ENCODE assay signal across 23 mouse cellular contexts in the genomic region with DNA sequence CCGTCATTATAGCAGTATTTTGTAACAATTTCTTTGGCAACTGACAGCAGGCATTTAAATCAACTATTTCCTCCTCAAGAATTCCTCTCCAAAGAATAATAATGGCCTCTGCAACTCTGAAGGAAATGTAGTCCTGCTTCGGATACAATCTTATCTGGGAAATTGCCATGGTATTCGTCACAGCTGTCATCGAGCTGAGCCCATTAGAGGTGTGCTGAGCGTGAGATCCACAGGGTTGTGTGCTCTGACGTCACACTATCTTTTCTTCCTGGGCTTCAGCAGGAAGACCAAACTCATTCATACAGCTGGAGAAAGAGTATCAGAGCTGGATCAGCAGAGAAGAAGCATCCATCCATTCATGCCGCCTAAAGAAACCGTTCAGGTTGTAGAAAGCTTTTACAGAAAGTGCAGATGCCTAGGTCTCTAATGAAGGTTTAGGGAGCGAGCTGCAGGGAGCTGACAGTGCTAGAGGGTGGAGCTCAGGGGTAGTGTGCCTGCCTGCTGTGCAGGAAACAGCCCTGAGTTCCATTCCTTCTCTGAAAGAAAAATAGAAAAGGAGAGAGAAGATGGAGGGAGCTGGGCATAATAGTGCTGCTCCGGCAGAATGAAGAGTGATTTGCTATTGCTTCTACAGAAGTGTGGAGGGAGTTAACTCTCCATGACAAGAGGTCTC. TPM values are rescaled to one million over a fixed set of nuclear protein-coding genes. Genes with fewer than 3 reads are reported as not detected.
DNase-seq lines count a peak whose midpoint lies in the region; ATAC-seq and TF ChIP-seq lines count a peak whose summit lies in the region.
"Had no signal": no experiment of that assay in that cellular context is flagged by ENCODE, and none has a peak within 500 bp of the region (broad histone marks: within the 10 kb centered on the region; RNA-seq: fewer than 3 reads in every experiment).

No protein-coding gene starts in this region.

- 12% methylated on average over 10 of the region's 10 CpGs for WGBS in heart, embryonic 12.5 days
- WGBS in kidney, embryonic 15.5 days, result 52% methylated on average over 10 of the region's 10 CpGs

- DNase-seq in heart, adult 8-10 months (ENCODE audit: low spot score), result no peak
- DNase-seq in kidney, adult 11 months, result no peak
- DNase-seq in MN1 (ENCODE audit: low spot score), result peak; percentile 22
- DNase-seq in embryo, embryonic 10.5 days (ENCODE audit: low spot score), result peak; percentile 26
- DNase-seq in thymus, postnatal 36 days, result no peak
- DNase-seq in gastrocnemius, adult 2 months, result no peak
- DNase-seq: adrenal gland, postnatal 14 days; cerebellum, postnatal 10 days; kidney, postnatal 14 days; layer of hippocampus, postnatal 36 days; liver; lung, adult 18-20 months; lung, postnatal 36 days; thymus, adult 18-20 months had no signal

- no peaks in the 10 kb centered on the region for H3K36me3 ChIP-seq in heart, embryonic 12.5 days
- no peaks in the 10 kb centered on the region for H3K36me3 ChIP-seq in kidney, embryonic 15.5 days
- H3K36me3 ChIP-seq: forebrain, embryonic 12.5 days; hindbrain, embryonic 13.5 days; neural tube, embryonic 15.5 days had no signal

- H3K9me3 ChIP-seq in heart, embryonic 12.5 days (replicated peaks), result no peaks in the 10 kb centered on the region
- H3K9me3 ChIP-seq in kidney, embryonic 15.5 days (replicated peaks), result no peaks in the 10 kb centered on the region
- H3K9me3 ChIP-seq: forebrain, embryonic 12.5 days; hindbrain, embryonic 13.5 days; neural tube, embryonic 15.5 days had no signal

- peak overlapping the region; percentile 60 for H3K4me2 ChIP-seq in heart, embryonic 12.5 days
- H3K4me2 ChIP-seq in kidney, embryonic 15.5 days, result 0 out of 2 replicates have a peak overlapping the region, but pooled peaks have one; percentile 10
- H3K4me2 ChIP-seq: forebrain, embryonic 12.5 days; hindbrain, embryonic 13.5 days; neural tube, embryonic 15.5 days had no signal

- peak overlapping the region; percentile 25 for H3K4me3 ChIP-seq in heart, embryonic 12.5 days
- no peak overlapping the region for H3K4me3 ChIP-seq in kidney, embryonic 15.5 days (replicated peaks)
- no peak overlapping the region for H3K4me3 ChIP-seq in gastrocnemius, adult 2 months
- H3K4me3 ChIP-seq: forebrain, embryonic 12.5 days; hindbrain, embryonic 13.5 days; layer of hippocampus, adult 2 months; neural tube, embryonic 15.5 days had no signal

- TF ChIP-seq CTCF in gastrocnemius, adult 2 months (IDR thresholded peaks at IDR 0.05), result no peak

- intact Hi-C loops in gastrocnemius, adult 2 months (cut with DNase I), result no loop called here

- peak; percentile 88 for ATAC-seq in heart, embryonic 12.5 days (ENCODE audit: insufficient number of reproducible peaks, low FRiP score)
- 0 out of 2 replicates have a peak, but pooled peaks have one; percentile 46 for ATAC-seq in kidney, embryonic 15.5 days (replicated peaks; ENCODE audit: low FRiP score)
- ATAC-seq: inflammation-experienced regulatory T-cells, adult 6 months; midbrain, embryonic 16.5 days; Patski had no signal

- H3K27ac ChIP-seq in heart, embryonic 12.5 days (ENCODE audit: poor library complexity, severe bottlenecking), result peak overlapping the region; percentile 70
- peak overlapping the region; percentile 16; the same call in 1 of the 2 replicates for H3K27ac ChIP-seq in kidney, embryonic 15.5 days
- H3K27ac ChIP-seq in gastrocnemius, adult 2 months, result no peak overlapping the region
- H3K27ac ChIP-seq: forebrain, embryonic 12.5 days; hindbrain, embryonic 13.5 days; layer of hippocampus, adult 2 months; neural tube, embryonic 15.5 days had no signal

- peaks cover 24% of the 10 kb centered on the region for H3K4me1 ChIP-seq in heart, embryonic 12.5 days (replicated peaks)
- peaks cover 7% of the 10 kb centered on the region; the same call in 1 of the 2 replicates for H3K4me1 ChIP-seq in kidney, embryonic 15.5 days
- H3K4me1 ChIP-seq: forebrain, embryonic 12.5 days; hindbrain, embryonic 13.5 days had no signal

- no peak overlapping the region for H3K9ac ChIP-seq in heart, embryonic 12.5 days
- no peak overlapping the region for H3K9ac ChIP-seq in kidney, embryonic 15.5 days
- H3K9ac ChIP-seq: forebrain, embryonic 12.5 days; hindbrain, embryonic 13.5 days; neural tube, embryonic 15.5 days had no signal

- H3K27me3 ChIP-seq in heart, embryonic 12.5 days (replicated peaks), result no peaks in the 10 kb centered on the region
- no peaks in the 10 kb centered on the region for H3K27me3 ChIP-seq in kidney, embryonic 15.5 days
- H3K27me3 ChIP-seq: forebrain, embryonic 12.5 days; hindbrain, embryonic 13.5 days; neural tube, embryonic 15.5 days; Patski had no signal

RNA-seq across cellular contexts. Expression of a gene that starts 25.2 kb away (rescaled TPM):
- polyA plus RNA-seq in heart, embryonic 12.5 days (2016; fragmentation: Nextera tagmentation; extraction: Ambion mirVana), result 0.87 and 1.1 TPM in 2 replicates
- total RNA-seq in heart, adult 8-10 months (2022), result 1 to 10 TPM in 3 of 4 experiments, not detected in 1; 1.6 to 2.4 (median 2.2) TPM
- 2.0 and 2.7 TPM in 2 replicates for polyA plus RNA-seq in kidney, embryonic 15.5 days (2015; fragmentation: Nextera tagmentation; extraction: Ambion mirVana)
- 1 to 10 TPM in 1 of 2 experiments, under 1 TPM in 1; 0.81 to 3.6 TPM for total RNA-seq in gastrocnemius, adult 2 months (2021)
- polyA plus RNA-seq: hindbrain, embryonic 13.5 days; neural tube, embryonic 15.5 days had no signal

RNA-seq across cellular contexts. Expression of a gene that starts 26.7 kb away (rescaled TPM):
- 104 and 105 TPM in 2 replicates for polyA plus RNA-seq in heart, embryonic 12.5 days (2016; fragmentation: Nextera tagmentation; extraction: Ambion mirVana)
- total RNA-seq in heart, adult 8-10 months (2022), result 10 to 100 TPM; 39.2 to 45.9 (median 42.5) TPM
- 84.8 and 94.3 TPM in 2 replicates for polyA plus RNA-seq in kidney, embryonic 15.5 days (2015; fragmentation: Nextera tagmentation; extraction: Ambion mirVana)
- total RNA-seq in gastrocnemius, adult 2 months (2021), result 10 to 100 TPM; 30.8 to 35.6 TPM

RNA-seq across cellular contexts. Expression of a gene that starts 26.8 kb away (rescaled TPM):
- 47.0 and 48.5 TPM in 2 replicates for polyA plus RNA-seq in heart, embryonic 12.5 days (2016; fragmentation: Nextera tagmentation; extraction: Ambion mirVana)
- 1 to 10 TPM in 1 of 4 experiments, under 1 TPM in 3; 0.46 to 1.2 (median 0.69) TPM for total RNA-seq in heart, adult 8-10 months (2022)
- polyA plus RNA-seq in kidney, embryonic 15.5 days (2015; fragmentation: Nextera tagmentation; extraction: Ambion mirVana), result 82.0 and 84.8 TPM in 2 replicates
- total RNA-seq in gastrocnemius, adult 2 months (2021), result under 1 TPM; 0.59 to 0.84 TPM

Comparison
In these comparisons a context has a peak if more than half of its experiments do, and no peak if none do; other contexts are left out.
1. DNase-seq: peak in MN1 (single experiment) and embryo, embryonic 10.5 days (single experiment); none in heart, adult 8-10 months (single experiment), kidney, adult 11 months (single experiment), thymus, postnatal 36 days (0 of 2) and gastrocnemius, adult 2 months (single experiment).